Mouse (Mus musculus): ENCODE data around the gene Unc13c. TPM values are rescaled to one million over a fixed set of nuclear protein-coding genes. Genes with fewer than 3 reads are reported as not detected.

Gene Unc13c
- polyA plus RNA-seq, 1 experiment: not detected

GRCm38 (mm10) chr9:73972327-73972988 lies 3.7 kb upstream of the Unc13c start:
- 25% methylated on average over 8 of the region's 8 CpGs for WGBS
- TF ChIP-seq CTCF (IDR thresholded peaks at IDR 0.05; ENCODE audit: extremely low read depth, insufficient read depth, insufficient read length, insufficient replicate concordance) (no peak), POLR2A (IDR thresholded peaks at IDR 0.05; ENCODE audit: low read depth, low read length) (no peak)

GRCm38 (mm10) chr9:73970717-73971116 lies 2.0 kb upstream of the Unc13c start:
- WGBS: 79% methylated on average over 9 of the region's 9 CpGs
- Histone ChIP-seq H3K4me1 (ENCODE audit: control insufficient read depth, insufficient read depth, insufficient read length) (no peaks in the 10 kb centered on the region), H3K27me3 (ENCODE audit: control insufficient read depth, insufficient read depth, low read length) (no peaks in the 10 kb centered on the region), H3K27ac (ENCODE audit: insufficient read depth, low read length) (no peak overlapping the region), H3K36me3 (ENCODE audit: control insufficient read depth, insufficient read depth, low read length) (no peaks in the 10 kb centered on the region), H3K4me3 (ENCODE audit: extremely low read depth, insufficient read depth, insufficient read length) (no peak overlapping the region)
- TF ChIP-seq POLR2A (IDR thresholded peaks at IDR 0.05; ENCODE audit: low read depth, low read length) (no peak), CTCF (IDR thresholded peaks at IDR 0.05; ENCODE audit: extremely low read depth, insufficient read depth, insufficient read length, insufficient replicate concordance) (no peak)
- DNase-seq (ENCODE audit: low read depth in 1 of 2, low spot score in 2 of 2): no peak

More at GRCm38 (mm10) chr9:73972327-73972988, 3.7 kb upstream of the Unc13c start:
- Histone ChIP-seq H3K27me3 (ENCODE audit: control insufficient read depth, insufficient read depth, low read length) (no peaks in the 10 kb centered on the region), H3K27ac (ENCODE audit: insufficient read depth, low read length) (no peak overlapping the region), H3K4me1 (ENCODE audit: control insufficient read depth, insufficient read depth, insufficient read length) (no peaks in the 10 kb centered on the region), H3K4me3 (ENCODE audit: extremely low read depth, insufficient read depth, insufficient read length) (no peak overlapping the region), H3K36me3 (ENCODE audit: control insufficient read depth, insufficient read depth, low read length) (no peaks in the 10 kb centered on the region)
- no peak for DNase-seq (ENCODE audit: low read depth in 1 of 2, low spot score in 2 of 2)

GRCm38 (mm10) chr9:73965322-73965915 lies 3.3 kb downstream of the Unc13c start:
- H3K4me3 ChIP-seq (ENCODE audit: extremely low read depth, insufficient read depth, insufficient read length): no peak overlapping the region

GRCm38 (mm10) chr9:73962471-73962870 lies 6.3 kb downstream of the Unc13c start:
- Histone ChIP-seq H3K36me3 (ENCODE audit: control insufficient read depth, insufficient read depth, low read length) (no peaks in the 10 kb centered on the region), H3K4me1 (ENCODE audit: control insufficient read depth, insufficient read depth, insufficient read length) (no peaks in the 10 kb centered on the region), H3K4me3 (ENCODE audit: extremely low read depth, insufficient read depth, insufficient read length) (no peak overlapping the region), H3K27ac (ENCODE audit: insufficient read depth, low read length) (no peak overlapping the region), H3K27me3 (ENCODE audit: control insufficient read depth, insufficient read depth, low read length) (no peaks in the 10 kb centered on the region)
- WGBS: 91% methylated on average over 6 of the region's 6 CpGs
- DNase-seq (ENCODE audit: low read depth in 1 of 2, low spot score in 2 of 2): no peak
- TF ChIP-seq POLR2A (IDR thresholded peaks at IDR 0.05; ENCODE audit: low read depth, low read length) (no peak), CTCF (IDR thresholded peaks at IDR 0.05; ENCODE audit: extremely low read depth, insufficient read depth, insufficient read length, insufficient replicate concordance) (no peak)

More at GRCm38 (mm10) chr9:73965322-73965915, 3.3 kb downstream of the Unc13c start:
- no peaks in the 10 kb centered on the region for H3K4me1 ChIP-seq (ENCODE audit: control insufficient read depth, insufficient read depth, insufficient read length)
- no peak for DNase-seq (ENCODE audit: low read depth in 1 of 2, low spot score in 2 of 2)
- H3K27me3 ChIP-seq (ENCODE audit: control insufficient read depth, insufficient read depth, low read length): no peaks in the 10 kb centered on the region
- H3K36me3 ChIP-seq (ENCODE audit: control insufficient read depth, insufficient read depth, low read length): no peaks in the 10 kb centered on the region
- H3K27ac ChIP-seq (ENCODE audit: insufficient read depth, low read length): no peak overlapping the region
- TF ChIP-seq POLR2A (IDR thresholded peaks at IDR 0.05; ENCODE audit: low read depth, low read length) (no peak), CTCF (IDR thresholded peaks at IDR 0.05; ENCODE audit: extremely low read depth, insufficient read depth, insufficient read length, insufficient replicate concordance) (no peak)
- 77% methylated on average over 9 of the region's 9 CpGs for WGBS

- no peaks in the 10 kb centered on the region for H3K36me3 ChIP-seq (ENCODE audit: control insufficient read depth, insufficient read depth, low read length)
- DNase-seq (ENCODE audit: low read depth in 1 of 2, low spot score in 2 of 2): no peak
- no peak overlapping the region for H3K4me3 ChIP-seq (ENCODE audit: extremely low read depth, insufficient read depth, insufficient read length)
- no peaks in the 10 kb centered on the region for H3K27me3 ChIP-seq (ENCODE audit: control insufficient read depth, insufficient read depth, low read length)
- H3K27ac ChIP-seq (ENCODE audit: insufficient read depth, low read length): no peak overlapping the region
- H3K4me1 ChIP-seq (ENCODE audit: control insufficient read depth, insufficient read depth, insufficient read length): no peaks in the 10 kb centered on the region
- TF ChIP-seq POLR2A (IDR thresholded peaks at IDR 0.05; ENCODE audit: low read depth, low read length): no peak
- no peak for TF ChIP-seq CTCF (IDR thresholded peaks at IDR 0.05; ENCODE audit: extremely low read depth, insufficient read depth, insufficient read length, insufficient replicate concordance)
These were observed 16.4 kb downstream of the Unc13c start for GRCm38 (mm10) chr9:73952331-73952730.

GRCm38 (mm10) chr9:73951586-73951985 lies 17.2 kb downstream of the Unc13c start:
- DNase-seq (ENCODE audit: low read depth in 1 of 2, low spot score in 2 of 2): no peak
- WGBS: 84% methylated on average over 4 of the region's 4 CpGs
- H3K4me3 ChIP-seq (ENCODE audit: extremely low read depth, insufficient read depth, insufficient read length): no peak overlapping the region
- H3K36me3 ChIP-seq (ENCODE audit: control insufficient read depth, insufficient read depth, low read length): no peaks in the 10 kb centered on the region
- no peaks in the 10 kb centered on the region for H3K27me3 ChIP-seq (ENCODE audit: control insufficient read depth, insufficient read depth, low read length)
- TF ChIP-seq CTCF (IDR thresholded peaks at IDR 0.05; ENCODE audit: extremely low read depth, insufficient read depth, insufficient read length, insufficient replicate concordance) (no peak), POLR2A (IDR thresholded peaks at IDR 0.05; ENCODE audit: low read depth, low read length) (no peak)
- H3K27ac ChIP-seq (ENCODE audit: insufficient read depth, low read length): no peak overlapping the region
- no peaks in the 10 kb centered on the region for H3K4me1 ChIP-seq (ENCODE audit: control insufficient read depth, insufficient read depth, insufficient read length)

- Histone ChIP-seq H3K36me3 (ENCODE audit: control insufficient read depth, insufficient read depth, low read length) (no peaks in the 10 kb centered on the region), H3K4me3 (ENCODE audit: extremely low read depth, insufficient read depth, insufficient read length) (no peak overlapping the region), H3K4me1 (ENCODE audit: control insufficient read depth, insufficient read depth, insufficient read length) (no peaks in the 10 kb centered on the region), H3K27ac (ENCODE audit: insufficient read depth, low read length) (no peak overlapping the region), H3K27me3 (ENCODE audit: control insufficient read depth, insufficient read depth, low read length) (no peaks in the 10 kb centered on the region)
- 85% methylated on average over 4 of the region's 4 CpGs for WGBS
- no peak for TF ChIP-seq CTCF (IDR thresholded peaks at IDR 0.05; ENCODE audit: extremely low read depth, insufficient read depth, insufficient read length, insufficient replicate concordance)
- no peak for TF ChIP-seq POLR2A (IDR thresholded peaks at IDR 0.05; ENCODE audit: low read depth, low read length)
- no peak for DNase-seq (ENCODE audit: low read depth in 1 of 2, low spot score in 2 of 2)
These were observed 33.9 kb downstream of the Unc13c start for GRCm38 (mm10) chr9:73934844-73935243.

Measured in spleen, adult 2 months (tissue).